Mouse (Mus musculus): ENCODE data around the gene Poc1a.

The Poc1a gene

GRCm38 (mm10) chr9:106301446-106302080 lies 20.7 kb downstream of the Poc1a start:
- peak in 1 of 2 experiments; percentile 32 for DNase-seq (ENCODE audit: low spot score in 2 of 2)

- no peak for DNase-seq (ENCODE audit: low spot score in 2 of 2)
Observed at GRCm38 (mm10) chr9:106302446-106303150, 21.7 kb downstream of the Poc1a start.

- no peak for DNase-seq (ENCODE audit: low spot score in 2 of 2)
Observed at GRCm38 (mm10) chr9:106303460-106303960, 22.6 kb downstream of the Poc1a start.

- no peak for DNase-seq (ENCODE audit: low spot score in 2 of 2)
Observed at GRCm38 (mm10) chr9:106305228-106305627, 24.4 kb downstream of the Poc1a start.

GRCm38 (mm10) chr9:106306662-106307351 lies 25.9 kb downstream of the Poc1a start:
- DNase-seq (ENCODE audit: low spot score in 2 of 2) = peak; percentile 82 to 91

GRCm38 (mm10) chr9:106308151-106308550 lies 27.3 kb downstream of the Poc1a start:
- DNase-seq (ENCODE audit: low spot score in 2 of 2) = no peak

- DNase-seq (ENCODE audit: low spot score in 2 of 2) = no peak
Observed at GRCm38 (mm10) chr9:106308555-106308954, 27.7 kb downstream of the Poc1a start.

GRCm38 (mm10) chr9:106308983-106309382 lies 28.1 kb downstream of the Poc1a start:
- no peak for DNase-seq (ENCODE audit: low spot score in 2 of 2)

GRCm38 (mm10) chr9:106309859-106310258 lies 29.0 kb downstream of the Poc1a start:
- DNase-seq (ENCODE audit: low spot score in 2 of 2) = no peak

GRCm38 (mm10) chr9:106311625-106312191 lies 30.8 kb downstream of the Poc1a start:
- no peak for DNase-seq (ENCODE audit: low spot score in 2 of 2)

- no peak for DNase-seq (ENCODE audit: low spot score in 2 of 2)
Observed at GRCm38 (mm10) chr9:106312950-106313360, 32.1 kb downstream of the Poc1a start.

GRCm38 (mm10) chr9:106314196-106314595 lies 33.3 kb downstream of the Poc1a start:
- no peak for DNase-seq (ENCODE audit: low spot score in 2 of 2)

- no peak for DNase-seq (ENCODE audit: low spot score in 2 of 2)
Observed at GRCm38 (mm10) chr9:106318074-106318473, 37.2 kb downstream of the Poc1a start.

- no peak for DNase-seq (ENCODE audit: low spot score in 2 of 2)
Observed at GRCm38 (mm10) chr9:106319095-106319494, 38.2 kb downstream of the Poc1a start.

GRCm38 (mm10) chr9:106322497-106322896 lies 41.6 kb downstream of the Poc1a start:
- DNase-seq (ENCODE audit: low spot score in 2 of 2) = no peak

- DNase-seq (ENCODE audit: low spot score in 2 of 2) = no peak
Observed at GRCm38 (mm10) chr9:106326241-106326640, 45.4 kb downstream of the Poc1a start.

GRCm38 (mm10) chr9:106327125-106327809 lies 46.4 kb downstream of the Poc1a start:
- DNase-seq (ENCODE audit: low spot score in 2 of 2) = peak in 1 of 2 experiments; percentile 59

GRCm38 (mm10) chr9:106328068-106328610 lies 47.3 kb downstream of the Poc1a start:
- DNase-seq (ENCODE audit: low spot score in 2 of 2) = no peak

- no peak for DNase-seq (ENCODE audit: low spot score in 2 of 2)
Observed at GRCm38 (mm10) chr9:106328772-106329511, 48.1 kb downstream of the Poc1a start.

- DNase-seq (ENCODE audit: low spot score in 2 of 2) = no peak
Observed at GRCm38 (mm10) chr9:106332746-106333145, 51.9 kb downstream of the Poc1a start.

- peak in 1 of 2 experiments; percentile 59 for DNase-seq (ENCODE audit: low spot score in 2 of 2)
Observed at GRCm38 (mm10) chr9:106337620-106338019, 56.8 kb downstream of the Poc1a start.

Data from right cerebral cortex, adult 2 months (tissue).